Mouse (Mus musculus) midbrain, postnatal 0 days (tissue): ENCODE measurements around the gene Rnf185. TPM values are rescaled to one million over a fixed set of nuclear protein-coding genes. Genes with fewer than 3 reads are reported as not detected.

Experiments used
- ATAC-seq: fragments of 200-750 bp; cut with Nextera tagmentation; 2 replicates; pipeline ENCODE4 v1.8.0; 2017; ENCODE audit warnings: moderate number of reproducible peaks, mild to moderate bottlenecking, moderate TSS enrichment, moderate library complexity; ENCODE audit not compliant: low FRiP score
- DNase-seq: peaks from one replicate; pipeline ENCODE4 v3.0.0-alpha.2; 2015; ENCODE audit warnings: low spot score
- H3K27ac ChIP-seq: fragments of 300-500 bp; sonication (generic); 2 replicates; pipeline ENCODE4 v1.5.1; 2014; ENCODE audit warnings: low read depth, mild to moderate bottlenecking, low read length, mixed read lengths
- H3K27me3 ChIP-seq: fragments of 300-500 bp; sonication (generic); 2 replicates; pipeline ENCODE4 v1.6.1; 2014; ENCODE audit warnings: low read length, control low read depth, mixed read lengths; ENCODE audit not compliant: insufficient read depth
- H3K36me3 ChIP-seq: fragments of 300-500 bp; sonication (generic); 2 replicates; pipeline ENCODE4 v1.6.1; 2014; ENCODE audit warnings: low read length, control low read depth, mixed read lengths; ENCODE audit not compliant: insufficient read depth
- H3K4me1 ChIP-seq: fragments of 300-500 bp; sonication (generic); 2 replicates; pipeline ENCODE4 v1.6.1; 2014; ENCODE audit warnings: mild to moderate bottlenecking, control low read depth, antibody characterized with exemption, low read length, mixed read lengths; ENCODE audit not compliant: insufficient read depth
- H3K4me2 ChIP-seq: fragments of 300-500 bp; sonication (generic); 2 replicates; pipeline ENCODE4 v1.6.1; 2014; ENCODE audit warnings: low read depth, mild to moderate bottlenecking, low read length, mixed read lengths; ENCODE audit not compliant: poor library complexity, severe bottlenecking
- H3K4me3 ChIP-seq: fragments of 300-500 bp; sonication (generic); 2 replicates; pipeline ENCODE4 v1.5.1; 2014; ENCODE audit warnings: low read depth, mild to moderate bottlenecking, low read length, moderate library complexity
- H3K9ac ChIP-seq: fragments of 300-500 bp; sonication (generic); replicated peaks from 2 replicates; pipeline ENCODE4 v1.6.1; 2014; ENCODE audit warnings: mild to moderate bottlenecking, low read length, moderate library complexity, mixed read lengths; ENCODE audit not compliant: poor library complexity, severe bottlenecking
- H3K9me3 ChIP-seq: fragments of 300-500 bp; sonication (generic); 2 replicates; pipeline ENCODE4 v1.6.1; 2016; ENCODE audit warnings: low read length, control low read depth
- CTCF ChIP-seq: IDR thresholded peaks from 2 replicates; pipeline ENCODE4 v1.5.1; 2016; ENCODE audit warnings: antibody characterized with exemption, mild to moderate bottlenecking
- WGBS: fragments of 180-500 bp; shearing (Covaris S2); extraction: QIAGEN DNeasy Blood & Tissue Kit; methylation state at CpG from one replicate; pipeline ENCODE4 v1.1.7; 2014; 5-methylcytosine and 5-hydroxymethylcytosine counted together
- polyA plus RNA-seq: library from polyadenylated mRNA; unstranded; fragments of >200 nt; fragmentation: Nextera tagmentation; extraction: Ambion mirVana; gene quantifications from 2 replicates; pipeline ENCODE4 v1.2.1, GENCODE M21; 2015
- total RNA-seq: library from RNA; depleted of rRNA; stranded (reverse); fragments of >200 nt; gene quantifications from 2 replicates; pipeline ENCODE4 v1.2.3, GENCODE M21; 2014; rRNA removed

The Rnf185 gene
- total and polyA plus RNA-seq, 2 experiments from 2014 or later: 39.6 to 43.6 TPM

GRCm38 (mm10) chr11:3370928-3371598 lies 81.1 kb downstream of the Rnf185 start:
- H3K36me3 ChIP-seq: no peaks in the 10 kb centered on the region
- no peaks in the 10 kb centered on the region for H3K27me3 ChIP-seq
- peak overlapping the region; percentile 71 for H3K4me3 ChIP-seq
- ATAC-seq (peak; percentile 94), DNase-seq (peak; percentile 93)
- peak overlapping the region; percentile 82 for H3K4me2 ChIP-seq
- peak overlapping the region; percentile 89 for H3K27ac ChIP-seq
- no peak for TF ChIP-seq CTCF
- peaks cover 22% of the 10 kb centered on the region for H3K4me1 ChIP-seq
- no peaks in the 10 kb centered on the region for H3K9me3 ChIP-seq
- peak overlapping the region; percentile 85 for H3K9ac ChIP-seq
- WGBS: 1% methylated on average over 27 of the region's 27 CpGs

GRCm38 (mm10) chr11:3370162-3370561 lies 82.0 kb downstream of the Rnf185 start:
- H3K27me3 ChIP-seq: no peaks in the 10 kb centered on the region
- ATAC-seq (no peak), DNase-seq (no peak)
- peak overlapping the region; percentile 71 for H3K4me3 ChIP-seq
- H3K9ac ChIP-seq: peak overlapping the region; percentile 85
- no peaks in the 10 kb centered on the region for H3K9me3 ChIP-seq
- no peaks in the 10 kb centered on the region for H3K36me3 ChIP-seq
- no peak overlapping the region; the same call in 1 of the 2 replicates for H3K27ac ChIP-seq
- peak overlapping the region; percentile 82 for H3K4me2 ChIP-seq
- TF ChIP-seq CTCF: no peak
- peaks cover 22% of the 10 kb centered on the region for H3K4me1 ChIP-seq
- WGBS: 75% methylated on average over 2 of the region's 2 CpGs

DNA sequence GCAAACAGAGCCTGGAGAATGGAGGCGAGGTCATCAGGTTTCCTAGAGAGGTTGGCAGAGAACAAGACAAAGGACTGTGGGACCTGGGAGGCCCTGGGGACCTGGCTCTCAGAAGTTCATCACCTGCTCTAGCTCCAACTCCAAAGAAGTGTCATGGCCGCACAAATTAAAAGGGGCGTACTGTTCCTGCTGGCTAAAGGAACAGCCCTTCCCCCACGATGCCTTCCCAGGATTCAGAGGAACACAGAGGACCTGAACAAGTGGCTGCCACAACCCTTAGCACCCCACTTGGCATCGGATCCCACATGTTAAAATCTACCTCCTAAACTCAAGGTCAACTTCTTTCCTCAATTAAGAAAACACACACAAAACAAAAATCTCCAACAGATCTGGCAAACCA lies 82.7 kb downstream of the Rnf185 start:
- H3K36me3 ChIP-seq: no peaks in the 10 kb centered on the region
- H3K4me1 ChIP-seq: peaks cover 20% of the 10 kb centered on the region
- no peak overlapping the region for H3K27ac ChIP-seq
- TF ChIP-seq CTCF: no peak
- WGBS: 82% methylated on average over 5 of the region's 5 CpGs
- no peak for ATAC-seq
- H3K27me3 ChIP-seq: no peaks in the 10 kb centered on the region
- no peak overlapping the region for H3K9ac ChIP-seq
- H3K4me3 ChIP-seq: peak overlapping the region; percentile 71; the same call in 1 of the 2 replicates
- no peaks in the 10 kb centered on the region for H3K9me3 ChIP-seq
- H3K4me2 ChIP-seq: peak overlapping the region; percentile 82
- DNase-seq: no peak

GRCm38 (mm10) chr11:3368983-3369382 lies 83.2 kb downstream of the Rnf185 start:
- Histone ChIP-seq H3K27ac (no peak overlapping the region), H3K4me2 (peak overlapping the region; percentile 82), H3K9me3 (no peaks in the 10 kb centered on the region), H3K27me3 (no peaks in the 10 kb centered on the region), H3K36me3 (no peaks in the 10 kb centered on the region), H3K9ac (no peak overlapping the region), H3K4me1 (peaks cover 17% of the 10 kb centered on the region), H3K4me3 (peak overlapping the region; percentile 6; the same call in 1 of the 2 replicates)
- ATAC-seq: no peak
- WGBS: 63% methylated on average over 7 of the region's 7 CpGs
- TF ChIP-seq CTCF: no peak
- no peak for DNase-seq

GRCm38 (mm10) chr11:3366411-3366810 lies 85.8 kb downstream of the Rnf185 start:
- Histone ChIP-seq H3K27me3 (no peaks in the 10 kb centered on the region), H3K4me1 (peaks cover 17% of the 10 kb centered on the region), H3K4me3 (no peak overlapping the region), H3K27ac (no peak overlapping the region), H3K9ac (no peak overlapping the region), H3K9me3 (no peaks in the 10 kb centered on the region), H3K4me2 (no peak overlapping the region), H3K36me3 (no peaks in the 10 kb centered on the region)
- DNase-seq: no peak
- no peak for ATAC-seq
- WGBS: 85% methylated on average over 7 of the region's 7 CpGs
- TF ChIP-seq CTCF: no peak

Other genes starting within 250 kb of the Rnf185 start
- 56.9 and 59.6 TPM in 2 replicates for gene Eif4enif1, start 250.0 kb downstream of the Rnf185 start, total RNA-seq
- gene Eif4enif1, start 250.0 kb downstream of the Rnf185 start, polyA plus RNA-seq: 35.9 and 43.3 TPM in 2 replicates
- gene Drg1, start 185.9 kb downstream of the Rnf185 start, total RNA-seq: 80.6 and 93.1 TPM in 2 replicates
- gene Drg1, start 185.9 kb downstream of the Rnf185 start, polyA plus RNA-seq: 183 and 190 TPM in 2 replicates
- gene Patz1, start 163.5 kb downstream of the Rnf185 start, total RNA-seq: 79.3 and 81.3 TPM in 2 replicates
- 36.3 and 39.3 TPM in 2 replicates for gene Patz1, start 163.5 kb downstream of the Rnf185 start, polyA plus RNA-seq
- 42.5 and 43.4 TPM in 2 replicates for gene Pik3ip1, start 122.0 kb downstream of the Rnf185 start, total RNA-seq
- 34.7 and 37.5 TPM in 2 replicates for gene Pik3ip1, start 122.0 kb downstream of the Rnf185 start, polyA plus RNA-seq
- gene Limk2, start 43.2 kb downstream of the Rnf185 start, total RNA-seq: 250 and 290 TPM in 2 replicates
- 134 and 149 TPM in 2 replicates for gene Limk2, start 43.2 kb downstream of the Rnf185 start, polyA plus RNA-seq
- 27.4 and 33.1 TPM in 2 replicates for gene Pla2g3, start 35.9 kb upstream of the Rnf185 start, total RNA-seq
- 15.4 and 20.1 TPM in 2 replicates for gene Pla2g3, start 35.9 kb upstream of the Rnf185 start, polyA plus RNA-seq
- 10.5 and 10.6 TPM in 2 replicates for gene Inpp5j, start 52.5 kb upstream of the Rnf185 start, total RNA-seq
- gene Inpp5j, start 52.5 kb upstream of the Rnf185 start, polyA plus RNA-seq: 17.3 and 19.3 TPM in 2 replicates
- 244 and 290 TPM in 2 replicates for gene Selenom, start 62.3 kb upstream of the Rnf185 start, total RNA-seq
- gene Selenom, start 62.3 kb upstream of the Rnf185 start, polyA plus RNA-seq: 298 and 349 TPM in 2 replicates
- gene Smtn, start 88.2 kb upstream of the Rnf185 start, total RNA-seq: 7.3 and 9.9 TPM in 2 replicates
- gene Smtn, start 88.2 kb upstream of the Rnf185 start, polyA plus RNA-seq: 8.0 and 8.1 TPM in 2 replicates
- gene Morc2a, start 196.8 kb upstream of the Rnf185 start, total RNA-seq: 39.1 and 44.2 TPM in 2 replicates
- 19.8 and 21.9 TPM in 2 replicates for gene Morc2a, start 196.8 kb upstream of the Rnf185 start, polyA plus RNA-seq